Mouse (Mus musculus) central nervous system, embryonic 18 days (tissue): ENCODE measurements around the gene Bcap31. TPM values are rescaled to one million over a fixed set of nuclear protein-coding genes. Genes with fewer than 3 reads are reported as not detected.

Experiments
- polyA plus RNA-seq: library from polyadenylated mRNA; depleted of rRNA; stranded (reverse); fragments of >200 nt; gene quantifications from 2 replicates; pipeline ENCODE4 v1.2.3, GENCODE M21; 2012; rRNA removed

The Bcap31 gene
- 53.9 and 62.7 TPM in 2 replicates for polyA plus RNA-seq

DNA sequence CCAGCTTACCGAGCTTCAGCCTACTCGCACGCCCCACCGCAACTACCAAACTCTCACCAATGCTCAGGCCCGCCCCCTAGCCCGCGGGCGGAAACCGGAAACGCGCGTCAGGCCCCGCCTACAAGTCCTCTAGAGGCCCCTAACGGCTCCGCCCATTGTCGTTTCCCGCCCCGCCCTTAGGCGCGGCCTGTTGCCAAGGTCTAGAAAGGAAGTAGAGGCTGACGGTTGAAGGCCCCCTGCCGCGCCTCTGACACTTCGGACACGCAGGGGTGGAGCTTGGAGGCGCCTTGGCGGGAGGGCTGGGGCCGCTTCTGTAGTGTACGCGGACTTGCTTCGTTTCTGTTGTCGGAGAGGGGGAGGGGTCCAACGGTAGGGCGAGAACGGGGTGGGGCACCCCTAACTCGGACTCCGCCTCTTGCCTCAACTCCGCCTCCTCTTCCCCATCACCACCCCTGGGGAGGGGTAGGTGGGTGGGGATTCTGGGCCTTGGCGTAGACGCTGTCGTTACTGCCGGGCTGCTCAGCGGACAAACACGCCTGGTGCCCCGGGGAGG, at the start of gene Bcap31, which contains the start of gene Abcd1:
Gene Bcap31 (minus strand): TSS at position 67 of the 553 bp plus-strand sequence.
Gene Abcd1 (plus strand): TSS at position 489 of the 553 bp plus-strand sequence.

DNA sequence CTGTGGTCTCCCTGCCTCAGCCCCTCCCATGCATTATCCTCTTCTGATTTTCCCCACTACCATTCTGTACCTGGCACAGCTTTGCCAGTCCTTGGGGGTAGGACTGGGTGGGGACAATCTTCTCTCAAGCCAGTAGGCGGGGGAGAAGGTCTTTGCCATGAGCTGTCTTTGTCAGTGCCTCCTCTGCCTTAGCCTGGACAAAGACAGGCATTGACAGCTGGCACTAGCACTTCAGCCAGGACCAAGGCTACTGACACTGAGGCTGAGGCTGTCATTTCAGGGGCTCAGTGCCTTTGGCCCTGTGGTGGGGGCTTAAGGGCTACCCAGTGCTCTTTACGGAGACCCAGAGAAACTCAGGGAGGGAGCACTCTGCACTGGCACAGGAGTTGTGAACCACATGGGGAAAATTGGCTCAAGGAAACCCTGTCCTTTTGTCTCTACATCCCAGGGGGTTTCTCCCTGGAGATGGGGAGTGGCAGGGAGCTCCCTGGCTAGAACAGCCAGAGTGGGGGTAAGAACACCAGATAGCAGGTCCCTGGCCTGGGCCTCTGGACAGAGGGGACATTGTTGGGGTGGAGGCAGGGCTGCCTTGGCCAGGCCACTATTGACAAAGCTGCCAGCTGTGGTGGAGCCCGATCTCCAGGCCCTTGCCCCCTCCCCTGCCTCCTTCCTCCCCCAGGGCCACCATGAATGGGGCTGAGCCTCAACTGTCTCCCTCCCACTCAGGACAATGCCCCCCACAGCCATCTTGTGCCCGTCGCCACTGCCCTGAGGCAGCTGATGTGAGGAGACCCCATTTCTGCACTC, 40.6 kb upstream of the Bcap31 start, which contains the start of gene Plxnb3:
Gene Plxnb3 (plus strand): TSS at position 757 of the 807 bp plus-strand sequence.

DNA sequence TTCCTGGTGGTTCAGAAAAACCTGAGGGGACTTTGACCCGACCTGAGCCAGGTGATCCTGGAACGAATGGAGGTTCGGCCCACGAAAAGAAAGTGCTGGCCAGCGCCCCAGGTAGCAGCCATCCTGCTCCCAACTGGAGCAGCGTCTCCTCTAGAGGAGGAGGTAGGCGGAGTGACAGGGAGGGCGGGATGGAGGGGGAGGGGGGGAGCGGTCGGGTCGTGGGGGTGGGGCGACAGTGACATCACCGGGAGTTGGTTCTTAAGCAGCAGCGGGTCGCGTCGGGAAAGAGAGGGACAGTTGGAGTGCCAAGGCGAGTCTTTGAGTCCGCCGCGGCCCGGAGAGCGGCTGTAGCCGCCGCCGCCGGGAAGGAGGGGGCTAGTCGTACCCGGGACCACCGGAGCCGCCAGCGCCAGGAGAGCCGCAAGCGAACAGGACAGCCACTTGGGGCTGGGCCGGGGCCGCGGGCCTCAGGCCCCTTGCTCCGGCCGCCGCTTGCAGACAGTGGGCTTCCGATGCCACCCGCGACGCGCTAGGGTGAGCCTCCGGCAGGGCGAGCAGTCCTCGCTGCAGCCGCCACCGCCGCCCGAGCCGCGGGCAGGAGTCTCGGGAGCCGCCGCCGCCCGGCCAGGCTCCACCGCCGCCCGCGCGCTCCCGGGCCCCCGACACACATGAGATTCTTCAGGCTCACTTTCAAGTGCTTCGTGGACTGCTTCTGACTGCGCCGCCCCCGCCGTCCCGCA, 42.9 kb downstream of the Bcap31 start, which contains the start of gene Slc6a8:
Gene Slc6a8 (plus strand): TSS at position 272 of the 740 bp plus-strand sequence.

DNA sequence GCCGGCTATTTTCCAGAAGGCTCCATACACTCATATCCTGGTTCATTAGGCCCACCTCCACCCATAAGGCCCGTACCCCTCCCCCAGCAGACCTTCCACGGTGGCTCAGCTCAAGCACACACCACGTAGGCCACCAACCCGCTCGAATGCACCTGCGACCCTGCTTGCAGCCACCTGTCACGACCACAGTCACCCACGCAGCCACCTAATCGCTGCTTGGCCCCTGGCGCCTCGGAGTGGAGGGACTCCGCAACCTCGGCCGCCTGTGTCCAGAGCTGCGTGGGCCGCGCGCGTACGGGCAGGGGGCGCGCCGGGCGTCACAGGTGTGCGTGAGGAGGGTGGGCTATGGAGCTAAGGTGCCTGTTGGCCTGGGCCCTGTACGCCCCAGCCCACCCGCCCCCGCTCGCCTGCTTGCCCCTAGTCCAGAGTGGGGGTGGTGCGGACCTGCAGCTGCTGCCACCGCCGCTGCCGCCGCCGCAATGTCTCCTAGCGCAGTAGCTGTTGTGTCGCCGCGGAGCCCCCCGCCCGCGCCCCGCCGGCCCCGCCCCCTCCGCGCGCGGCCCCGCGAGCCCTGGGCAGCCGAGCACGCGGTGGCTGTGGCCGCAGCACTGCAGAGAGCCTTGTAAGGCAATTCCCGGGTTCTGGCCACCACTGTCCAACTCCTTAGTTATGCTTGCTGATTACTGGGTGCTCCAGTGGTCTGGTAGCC, 56.2 kb downstream of the Bcap31 start, which contains the start of gene Pnck:
Gene Pnck (minus strand): TSS at position 543 of the 709 bp plus-strand sequence.

DNA sequence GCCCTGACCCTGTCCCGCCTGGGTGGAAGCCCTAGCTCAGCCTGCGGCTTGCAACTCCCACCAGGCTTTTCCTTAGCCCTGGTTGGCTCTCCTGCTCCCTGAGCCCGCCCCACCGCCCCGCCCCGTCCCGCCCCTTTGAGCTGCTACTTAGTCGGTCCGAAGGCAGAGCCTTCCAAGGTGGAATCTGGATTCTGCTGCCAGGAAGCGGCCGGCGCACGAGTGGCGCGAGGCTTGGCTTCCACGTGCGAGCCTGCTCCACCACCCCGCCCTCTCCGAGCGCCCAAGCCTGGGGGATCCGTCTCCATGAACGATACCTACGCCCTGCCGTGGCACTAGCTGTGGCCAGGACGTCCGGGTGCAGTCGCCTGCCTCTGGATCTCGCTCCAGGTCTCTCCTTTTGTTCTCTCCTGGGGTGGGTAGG, 76.7 kb downstream of the Bcap31 start, which contains the start of gene Dusp9:
Gene Dusp9 (plus strand): TSS at position 165 of the 421 bp plus-strand sequence.

Other genes with a start within 250 kb of the Bcap31 start
- 34.7 and 51.7 TPM in 2 replicates for gene Bgn, start 232.6 kb downstream of the Bcap31 start, polyA plus RNA-seq
- 16.9 and 17.8 TPM in 2 replicates for gene Atp2b3, start 213.1 kb downstream of the Bcap31 start, polyA plus RNA-seq
- gene Dusp9, start 76.8 kb downstream of the Bcap31 start, polyA plus RNA-seq: 0.28 and 0.40 TPM in 2 replicates
- 226 and 244 TPM in 2 replicates for gene Pnck, start 56.1 kb downstream of the Bcap31 start, polyA plus RNA-seq
- gene Slc6a8, start 43.0 kb downstream of the Bcap31 start, polyA plus RNA-seq: 62.3 and 69.2 TPM in 2 replicates
- gene Abcd1, start 422 bp upstream of the Bcap31 start, polyA plus RNA-seq: 16.0 and 17.5 TPM in 2 replicates
- gene Plxnb3, start 40.9 kb upstream of the Bcap31 start, polyA plus RNA-seq: 0.95 and 1.9 TPM in 2 replicates
- 0.61 and 4.7 TPM in 2 replicates for gene Srpk3, start 58.2 kb upstream of the Bcap31 start, polyA plus RNA-seq
- gene Idh3g, start 70.7 kb upstream of the Bcap31 start, polyA plus RNA-seq: 431 and 464 TPM in 2 replicates
- 161 and 178 TPM in 2 replicates for gene Ssr4, start 70.9 kb upstream of the Bcap31 start, polyA plus RNA-seq
- 133 and 139 TPM in 2 replicates for gene Pdzd4, start 108.8 kb upstream of the Bcap31 start, polyA plus RNA-seq
- gene Avpr2, start 175.9 kb upstream of the Bcap31 start, polyA plus RNA-seq: not detected in 2 replicates
- gene L1cam, start 179.9 kb upstream of the Bcap31 start, polyA plus RNA-seq: 241 and 245 TPM in 2 replicates
- gene Arhgap4, start 205.7 kb upstream of the Bcap31 start, polyA plus RNA-seq: 6.3 and 7.0 TPM in 2 replicates
- gene Naa10, start 205.8 kb upstream of the Bcap31 start, polyA plus RNA-seq: 84.7 and 88.1 TPM in 2 replicates
- 7.3 and 9.4 TPM in 2 replicates for gene Renbp, start 214.7 kb upstream of the Bcap31 start, polyA plus RNA-seq